Mouse (Mus musculus) stomach, postnatal 0 days (tissue): ENCODE results near the gene Pdxdc1. TPM values are rescaled to one million over a fixed set of nuclear protein-coding genes. Genes with fewer than 3 reads are reported as not detected.

Experiments
- ATAC-seq: fragments of 200-750 bp; cut with Nextera tagmentation; 2 replicates; pipeline ENCODE4 v1.8.0; 2017; ENCODE audit not compliant: low FRiP score, low TSS enrichment
- DNase-seq: peaks from one replicate; pipeline ENCODE4 v3.0.0-alpha.2; 2016; ENCODE audit warnings: low spot score
- H3K27ac ChIP-seq: fragments of 300-500 bp; sonication (generic); replicated peaks from 2 replicates; pipeline ENCODE4 v1.5.1; 2014; ENCODE audit warnings: mild to moderate bottlenecking, control low read depth
- H3K27me3 ChIP-seq: fragments of 300-500 bp; sonication (generic); 2 replicates; pipeline ENCODE4 v1.6.1; 2014; ENCODE audit warnings: low read length; ENCODE audit not compliant: control insufficient read depth, insufficient read depth
- H3K36me3 ChIP-seq: fragments of 300-500 bp; sonication (generic); 2 replicates; pipeline ENCODE4 v1.6.1; 2014; ENCODE audit warnings: low read length, mixed read lengths; ENCODE audit not compliant: control insufficient read depth, insufficient read depth
- H3K4me1 ChIP-seq: fragments of 300-500 bp; sonication (generic); replicated peaks from 2 replicates; pipeline ENCODE4 v1.6.1; 2014; ENCODE audit warnings: antibody characterized with exemption; ENCODE audit not compliant: control insufficient read depth, insufficient read depth
- H3K4me2 ChIP-seq: fragments of 300-500 bp; sonication (generic); replicated peaks from 2 replicates; pipeline ENCODE4 v1.6.1; 2014; ENCODE audit warnings: low read depth, mild to moderate bottlenecking, control low read depth, moderate library complexity
- H3K4me3 ChIP-seq: fragments of 300-500 bp; sonication (generic); 2 replicates; pipeline ENCODE4 v1.5.1; 2014; ENCODE audit warnings: low read depth, low read length, control low read depth
- H3K9ac ChIP-seq: fragments of 300-500 bp; sonication (generic); 2 replicates; pipeline ENCODE4 v1.6.1; 2014; ENCODE audit warnings: mild to moderate bottlenecking, low read length, control low read depth, mixed read lengths
- H3K9me3 ChIP-seq: fragments of 300-500 bp; sonication (generic); 2 replicates; pipeline ENCODE4 v1.6.1; 2016; ENCODE audit warnings: low read length; ENCODE audit not compliant: control insufficient read depth
- CTCF ChIP-seq: IDR thresholded peaks from 2 replicates; pipeline ENCODE4 v1.5.1; 2016; ENCODE audit warnings: antibody characterized with exemption, low read depth, mild to moderate bottlenecking, moderate library complexity
- EP300 ChIP-seq: optimal IDR thresholded peaks from 2 replicates; pipeline ENCODE3; 2016; ENCODE audit warnings: antibody characterized with exemption
- WGBS: fragments of 180-500 bp; shearing (Covaris S2); extraction: QIAGEN DNeasy Blood & Tissue Kit; methylation state at CpG from one replicate; pipeline ENCODE4 v1.1.7; 2014; 5-methylcytosine and 5-hydroxymethylcytosine counted together
- polyA plus RNA-seq: library from polyadenylated mRNA; unstranded; fragments of >200 nt; fragmentation: Nextera tagmentation; extraction: Ambion mirVana; gene quantifications from 2 replicates; pipeline ENCODE4 v1.2.1, GENCODE M21; 2015

Pdxdc1 gene
- polyA plus RNA-seq, 1 experiment from 2014 or later, result 75.1 TPM

DNA sequence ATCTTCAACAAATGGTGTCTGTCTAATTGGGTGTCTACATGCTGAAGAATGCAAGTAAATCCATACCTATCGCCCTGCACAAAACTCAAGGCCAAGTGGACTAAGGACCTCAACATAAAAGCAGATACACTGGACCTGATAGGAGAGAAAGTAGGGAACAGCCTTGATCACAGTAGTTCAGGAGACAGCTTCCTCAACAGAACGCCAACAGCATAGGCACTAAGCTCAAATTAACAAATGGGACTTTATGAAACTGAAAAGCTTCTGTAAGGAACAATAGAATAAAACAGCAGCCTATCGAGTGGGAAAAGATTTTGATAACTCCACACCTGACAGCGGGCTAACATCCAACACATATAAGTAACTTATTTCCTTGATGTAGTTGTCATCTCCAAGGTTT lies 51.5 kb downstream of the Pdxdc1 start:
- peaks cover 20% of the 10 kb centered on the region for H3K36me3 ChIP-seq
- no peak overlapping the region for H3K4me2 ChIP-seq
- H3K4me1 ChIP-seq, result no peaks in the 10 kb centered on the region
- no peaks in the 10 kb centered on the region for H3K9me3 ChIP-seq
- TF ChIP-seq EP300 (no peak), CTCF (no peak)
- H3K27me3 ChIP-seq, result no peaks in the 10 kb centered on the region
- 91% methylated on average over 4 of the region's 4 CpGs for WGBS
- ATAC-seq (no peak), DNase-seq (no peak)
- no peak overlapping the region for H3K4me3 ChIP-seq
- H3K27ac ChIP-seq, result no peak overlapping the region
- no peak overlapping the region for H3K9ac ChIP-seq

DNA sequence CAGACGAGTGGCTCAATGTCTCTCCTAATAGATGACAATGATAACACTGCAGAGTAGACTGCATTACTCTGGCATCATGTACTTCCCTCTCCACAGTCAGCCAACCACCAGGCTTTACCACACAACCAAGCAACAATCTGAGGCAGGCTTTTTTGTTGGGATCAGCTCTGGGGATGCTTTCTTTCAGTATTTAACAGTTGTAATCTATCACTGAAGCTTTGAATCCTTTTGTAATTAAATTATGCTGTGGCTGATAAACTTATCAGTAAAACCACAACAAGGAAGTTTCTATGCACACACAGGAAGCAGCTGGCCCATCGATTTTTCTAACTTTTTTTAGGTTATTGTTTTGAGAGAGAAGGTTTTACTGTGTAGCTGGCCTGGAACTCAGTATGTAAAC lies 54.6 kb downstream of the Pdxdc1 start:
- no peak overlapping the region for H3K4me2 ChIP-seq
- H3K4me3 ChIP-seq, result no peak overlapping the region
- no peak overlapping the region for H3K9ac ChIP-seq
- H3K9me3 ChIP-seq, result no peaks in the 10 kb centered on the region
- 49% methylated on average over 2 of the region's 2 CpGs for WGBS
- H3K36me3 ChIP-seq, result peaks cover 16% of the 10 kb centered on the region
- H3K27me3 ChIP-seq, result no peaks in the 10 kb centered on the region
- no peak for DNase-seq
- no peak for ATAC-seq
- no peak overlapping the region for H3K27ac ChIP-seq
- TF ChIP-seq CTCF (no peak), EP300 (no peak)
- no peaks in the 10 kb centered on the region for H3K4me1 ChIP-seq

DNA sequence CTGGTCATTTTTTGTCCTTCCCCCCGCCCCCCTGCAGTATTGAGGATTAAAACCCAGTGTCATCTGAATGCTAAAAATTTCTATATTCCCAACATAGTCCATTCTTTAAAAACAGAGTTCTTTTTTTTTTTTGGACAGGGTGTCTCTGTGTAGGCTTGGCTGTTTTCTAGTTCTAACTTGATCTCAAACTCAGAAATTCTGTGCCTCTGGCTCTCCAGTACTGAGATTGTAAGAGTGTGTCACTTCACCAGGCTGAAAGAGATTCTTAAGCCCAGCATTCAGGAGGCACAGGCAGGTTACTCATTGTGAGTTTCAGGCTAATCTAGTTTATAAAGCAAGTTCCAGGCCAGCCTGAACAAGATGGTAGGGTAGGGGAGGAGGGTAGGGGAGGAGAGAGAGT lies 56.3 kb downstream of the Pdxdc1 start:
- DNase-seq (no peak), ATAC-seq (no peak)
- Histone ChIP-seq H3K4me2 (no peak overlapping the region), H3K36me3 (peaks cover 14% of the 10 kb centered on the region), H3K9me3 (no peaks in the 10 kb centered on the region), H3K27ac (no peak overlapping the region), H3K4me3 (no peak overlapping the region), H3K4me1 (no peaks in the 10 kb centered on the region), H3K9ac (no peak overlapping the region), H3K27me3 (no peaks in the 10 kb centered on the region)
- 96% methylated on average over 1 of the region's 1 CpGs for WGBS
- TF ChIP-seq CTCF (no peak), EP300 (no peak)

DNA sequence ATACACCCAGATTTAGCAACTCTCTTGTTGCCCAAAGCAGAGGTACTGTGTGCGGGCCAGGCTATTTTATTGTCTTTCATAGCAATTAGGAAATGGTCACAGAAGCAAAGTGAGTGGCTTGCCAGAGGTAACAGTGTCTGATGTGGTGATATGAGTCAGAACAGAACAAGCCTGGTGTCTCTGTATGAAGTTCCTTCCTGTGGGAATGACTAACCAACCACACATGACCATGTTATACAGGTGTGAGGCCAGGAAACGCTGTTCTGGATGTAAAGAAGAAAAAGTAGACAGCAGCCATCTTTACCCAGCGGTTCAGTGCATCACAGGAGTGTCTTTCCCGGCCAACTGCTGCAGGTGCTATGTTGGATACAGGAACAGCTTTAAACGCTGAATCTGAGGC lies 57.9 kb downstream of the Pdxdc1 start:
- DNase-seq, result no peak
- H3K27ac ChIP-seq, result no peak overlapping the region
- 96% methylated on average over 5 of the region's 5 CpGs for WGBS
- no peaks in the 10 kb centered on the region for H3K9me3 ChIP-seq
- no peak overlapping the region for H3K4me2 ChIP-seq
- no peaks in the 10 kb centered on the region for H3K4me1 ChIP-seq
- no peaks in the 10 kb centered on the region for H3K27me3 ChIP-seq
- no peak overlapping the region for H3K9ac ChIP-seq
- H3K4me3 ChIP-seq, result no peak overlapping the region
- TF ChIP-seq EP300, result no peak
- peaks cover 16% of the 10 kb centered on the region for H3K36me3 ChIP-seq
- ATAC-seq, result no peak

DNA sequence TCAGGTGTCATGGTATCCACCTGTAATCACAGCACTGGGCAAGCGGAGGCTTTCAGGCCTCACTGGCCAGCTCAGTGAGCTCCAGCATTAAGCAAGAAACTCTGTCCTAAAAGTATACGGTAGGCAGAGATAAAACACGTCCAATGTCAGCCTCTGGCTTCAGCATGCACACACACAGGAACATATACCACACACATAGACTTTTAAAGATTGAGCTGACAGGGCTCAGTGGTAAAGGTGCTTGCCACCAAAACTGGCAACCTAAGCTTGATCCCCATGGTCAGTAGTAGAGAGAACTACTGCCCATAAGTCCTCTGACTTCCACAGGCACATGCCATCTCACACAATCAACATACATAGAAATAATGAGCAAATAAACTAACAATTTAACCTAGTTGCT lies 62.0 kb downstream of the Pdxdc1 start:
- Histone ChIP-seq H3K9me3 (no peaks in the 10 kb centered on the region), H3K27ac (no peak overlapping the region), H3K4me1 (no peaks in the 10 kb centered on the region), H3K9ac (no peak overlapping the region), H3K27me3 (no peaks in the 10 kb centered on the region), H3K36me3 (peaks cover 28% of the 10 kb centered on the region), H3K4me2 (no peak overlapping the region), H3K4me3 (no peak overlapping the region)
- WGBS, result 86% methylated on average over 3 of the region's 3 CpGs
- no peak for TF ChIP-seq EP300
- TF ChIP-seq CTCF, result no peak
- no peak for ATAC-seq
- DNase-seq, result no peak

DNA sequence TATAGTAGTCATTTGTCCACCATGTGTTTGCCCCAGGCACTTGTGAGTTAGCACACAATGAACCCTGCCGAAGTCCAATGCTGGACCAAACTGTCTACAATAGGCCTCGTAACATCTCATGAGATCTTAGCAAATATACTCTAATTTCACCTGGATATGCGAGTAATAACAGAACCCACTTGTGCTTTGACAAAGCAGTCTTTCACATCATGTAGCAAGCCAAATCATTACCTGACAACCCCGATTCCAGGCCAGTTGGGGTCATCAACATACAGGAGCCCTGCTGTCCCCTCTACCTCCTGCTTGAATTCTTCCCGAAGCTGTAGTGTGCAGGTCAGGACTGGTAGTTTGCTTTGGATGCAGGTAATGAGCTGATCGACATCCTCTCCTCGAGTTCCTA lies 62.9 kb downstream of the Pdxdc1 start:
- Histone ChIP-seq H3K27me3 (no peaks in the 10 kb centered on the region), H3K9me3 (no peaks in the 10 kb centered on the region), H3K4me1 (no peaks in the 10 kb centered on the region), H3K4me3 (no peak overlapping the region), H3K27ac (no peak overlapping the region), H3K9ac (no peak overlapping the region), H3K4me2 (no peak overlapping the region), H3K36me3 (peaks cover 28% of the 10 kb centered on the region)
- no peak for TF ChIP-seq EP300
- no peak for TF ChIP-seq CTCF
- 88% methylated on average over 7 of the region's 7 CpGs for WGBS
- ATAC-seq, result no peak
- no peak for DNase-seq
